Mouse (Mus musculus) liver, embryonic 14.5 days (tissue): Measurements from ENCODE around the gene Gm45623.

Source experiments
- CTCF ChIP-seq: IDR thresholded peaks from 2 replicates; pipeline ENCODE4 v1.5.1; 2016; ENCODE audit warnings: antibody characterized with exemption, low read depth, control low read depth
- EP300 ChIP-seq: IDR thresholded peaks from 2 replicates; pipeline ENCODE4 v1.6.1; 2016; ENCODE audit warnings: antibody characterized with exemption, low read depth

DNA sequence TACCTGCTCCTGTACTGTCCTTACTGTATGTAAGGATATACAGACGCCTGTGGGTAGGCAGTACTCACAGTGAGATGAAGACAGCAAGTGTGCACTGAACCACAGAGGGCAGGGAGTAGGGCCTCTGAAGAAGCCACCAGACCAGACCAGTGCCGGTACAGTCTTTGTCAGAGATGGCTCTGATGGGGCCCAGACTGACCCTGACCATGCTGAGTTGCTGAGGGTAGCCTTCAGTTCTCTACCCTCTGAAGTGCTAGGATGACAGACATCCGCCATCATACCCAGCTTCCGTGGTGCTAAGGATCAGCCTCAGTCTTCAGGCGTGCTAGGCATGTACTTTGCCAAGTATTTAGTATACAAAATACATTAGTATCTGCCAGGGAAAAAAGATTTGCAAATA, 14.1 kb downstream of the Gm45623 start:
- no peak for TF ChIP-seq CTCF
- no peak for TF ChIP-seq EP300
